Mouse (Mus musculus): ENCODE measurements around the gene Fer. TPM values are rescaled to one million over a fixed set of nuclear protein-coding genes. Genes with fewer than 3 reads are reported as not detected.
"Not testable (repeated sequence)": the region's sequence is repeated elsewhere in the genome, so short reads cannot be mapped to it uniquely, and the experiment has no call there.

The Fer gene
- polyA plus RNA-seq, 1 experiment from 2014 or later = 30.8 TPM

GRCm38 (mm10) chr17:63842226-63842625 lies 20.6 kb upstream of the Fer start:
- no peak overlapping the region for H3K9ac ChIP-seq
- H3K27me3 ChIP-seq = no peaks in the 10 kb centered on the region
- H3K27ac ChIP-seq = no peak overlapping the region
- ATAC-seq (ENCODE audit: low FRiP score, low read depth) = no peak
- 94% methylated on average over 1 of the region's 1 CpGs for WGBS
- H3K9me3 ChIP-seq = no peaks in the 10 kb centered on the region
- H3K4me1 ChIP-seq = no peaks in the 10 kb centered on the region
- H3K36me3 ChIP-seq = no peaks in the 10 kb centered on the region
- no peak overlapping the region for H3K4me2 ChIP-seq (replicated peaks)
- H3K4me3 ChIP-seq = no peak overlapping the region

- Histone ChIP-seq H3K9me3 (no peaks in the 10 kb centered on the region), H3K4me3 (no peak overlapping the region), H3K4me1 (0 out of 2 replicates have a peak, but pooled peaks cover 5% of the 10 kb centered on the region), H3K27me3 (no peaks in the 10 kb centered on the region), H3K9ac (no peak overlapping the region), H3K4me2 (replicated peaks) (no peak overlapping the region), H3K27ac (no peak overlapping the region), H3K36me3 (no peaks in the 10 kb centered on the region)
- no peak for ATAC-seq (ENCODE audit: low FRiP score, low read depth)
- WGBS = 74% methylated on average over 5 of the region's 5 CpGs
Measured at GRCm38 (mm10) chr17:63844936-63845335, 17.9 kb upstream of the Fer start.

GRCm38 (mm10) chr17:63845766-63846165 lies 17.1 kb upstream of the Fer start:
- ATAC-seq (ENCODE audit: low FRiP score, low read depth); H3K4me1 ChIP-seq; H3K4me3 ChIP-seq; H3K27me3 ChIP-seq; H3K27ac ChIP-seq; H3K4me2 ChIP-seq (replicated peaks); H3K36me3 ChIP-seq; H3K9ac ChIP-seq; H3K9me3 ChIP-seq: not testable (repeated sequence)
- 93% methylated on average over 3 of the region's 3 CpGs for WGBS

GRCm38 (mm10) chr17:63849151-63849550 lies 13.7 kb upstream of the Fer start:
- H3K9me3 ChIP-seq = no peaks in the 10 kb centered on the region
- peak overlapping the region; percentile 85 for H3K9ac ChIP-seq
- no peak overlapping the region; the same call in 1 of the 2 replicates for H3K27ac ChIP-seq
- H3K27me3 ChIP-seq = no peaks in the 10 kb centered on the region
- H3K4me1 ChIP-seq = 0 out of 2 replicates have a peak, but pooled peaks cover 5% of the 10 kb centered on the region
- peak; percentile 38; the same call in 1 of the 2 replicates for ATAC-seq (ENCODE audit: low FRiP score, low read depth)
- H3K4me2 ChIP-seq (replicated peaks) = peak overlapping the region; percentile 61
- H3K36me3 ChIP-seq = no peaks in the 10 kb centered on the region
- peak overlapping the region; percentile 69 for H3K4me3 ChIP-seq
- 8% methylated on average over 6 of the region's 6 CpGs for WGBS

- no peaks in the 10 kb centered on the region for H3K36me3 ChIP-seq
- no peak overlapping the region; the same call in 1 of the 2 replicates for H3K27ac ChIP-seq
- ATAC-seq (ENCODE audit: low FRiP score, low read depth) = peak; percentile 100
- H3K27me3 ChIP-seq = no peaks in the 10 kb centered on the region
- peak overlapping the region; percentile 61 for H3K4me2 ChIP-seq (replicated peaks)
- H3K9ac ChIP-seq = peak overlapping the region; percentile 85
- 0 out of 2 replicates have a peak, but pooled peaks cover 5% of the 10 kb centered on the region for H3K4me1 ChIP-seq
- no peaks in the 10 kb centered on the region for H3K9me3 ChIP-seq
- WGBS = 0% methylated on average over 22 of the region's 22 CpGs
- H3K4me3 ChIP-seq = peak overlapping the region; percentile 69
Measured at GRCm38 (mm10) chr17:63849566-63849965, 13.3 kb upstream of the Fer start.

GRCm38 (mm10) chr17:63850016-63850415 lies 12.8 kb upstream of the Fer start:
- no peaks in the 10 kb centered on the region for H3K27me3 ChIP-seq
- peak overlapping the region; percentile 61 for H3K4me2 ChIP-seq (replicated peaks)
- 0 out of 2 replicates have a peak, but pooled peaks cover 5% of the 10 kb centered on the region for H3K4me1 ChIP-seq
- WGBS = 85% methylated on average over 9 of the region's 9 CpGs
- no peak overlapping the region for H3K27ac ChIP-seq
- 0 out of 2 replicates have a peak overlapping the region, but pooled peaks have one; percentile 69 for H3K4me3 ChIP-seq
- peak; percentile 16; the same call in 1 of the 2 replicates for ATAC-seq (ENCODE audit: low FRiP score, low read depth)
- no peaks in the 10 kb centered on the region for H3K9me3 ChIP-seq
- H3K36me3 ChIP-seq = no peaks in the 10 kb centered on the region
- H3K9ac ChIP-seq = no peak overlapping the region

GRCm38 (mm10) chr17:63857023-63857544 lies 5.8 kb upstream of the Fer start:
- Histone ChIP-seq H3K4me3 (no peak overlapping the region), H3K27ac (no peak overlapping the region), H3K9ac (no peak overlapping the region), H3K9me3 (no peaks in the 10 kb centered on the region), H3K4me1 (peaks cover 8% of the 10 kb centered on the region), H3K27me3 (no peaks in the 10 kb centered on the region), H3K4me2 (replicated peaks) (no peak overlapping the region), H3K36me3 (no peaks in the 10 kb centered on the region)
- 85% methylated on average over 7 of the region's 7 CpGs for WGBS
- no peak for ATAC-seq (ENCODE audit: low FRiP score, low read depth)

- WGBS = 37% methylated on average over 4 of the region's 4 CpGs
Measured at GRCm38 (mm10) chr17:63860988-63861387, 1.9 kb upstream of the Fer start.

GRCm38 (mm10) chr17:63862399-63862798 lies 463 bp upstream of the Fer start:
- H3K4me1 ChIP-seq = peaks cover 22% of the 10 kb centered on the region
- ATAC-seq (ENCODE audit: low FRiP score, low read depth) = no peak
- no peaks in the 10 kb centered on the region for H3K27me3 ChIP-seq
- no peak overlapping the region for H3K27ac ChIP-seq
- H3K36me3 ChIP-seq = no peaks in the 10 kb centered on the region
- WGBS = 51% methylated on average over 3 of the region's 3 CpGs
- no peak overlapping the region for H3K4me3 ChIP-seq
- H3K9ac ChIP-seq = no peak overlapping the region
- H3K4me2 ChIP-seq (replicated peaks) = no peak overlapping the region; the same call in 1 of the 2 replicates
- no peaks in the 10 kb centered on the region for H3K9me3 ChIP-seq

More at GRCm38 (mm10) chr17:63860988-63861387, 1.9 kb upstream of the Fer start:
- Histone ChIP-seq H3K4me2 (replicated peaks) (no peak overlapping the region), H3K9me3 (no peaks in the 10 kb centered on the region), H3K27ac (no peak overlapping the region), H3K27me3 (no peaks in the 10 kb centered on the region), H3K36me3 (no peaks in the 10 kb centered on the region), H3K4me3 (no peak overlapping the region), H3K4me1 (peaks cover 22% of the 10 kb centered on the region), H3K9ac (no peak overlapping the region)
- ATAC-seq (ENCODE audit: low FRiP score, low read depth) = no peak

GRCm38 (mm10) chr17:63863647-63864149 lies 836 bp downstream of the Fer start, which contains the start of gene A930002H24Rik:
Gene A930002H24Rik (minus strand): TSS chr17:63863791.
- ATAC-seq (ENCODE audit: low FRiP score, low read depth) = peak; percentile 99
- H3K9me3 ChIP-seq = no peaks in the 10 kb centered on the region
- WGBS = under 1% methylated on average over 55 of the region's 55 CpGs
- H3K27ac ChIP-seq = peak within 1 kb of the TSS; percentile 79
- no peaks in the 10 kb centered on the region for H3K27me3 ChIP-seq
- peak within 1 kb of the TSS; percentile 86 for H3K9ac ChIP-seq
- no peaks in the 10 kb centered on the region for H3K36me3 ChIP-seq
- peaks cover 22% of the 10 kb centered on the region for H3K4me1 ChIP-seq
- H3K4me3 ChIP-seq = peak within 1 kb of the TSS; percentile 87
- H3K4me2 ChIP-seq (replicated peaks) = peak within 1 kb of the TSS; percentile 90

- Histone ChIP-seq H3K36me3 (no peaks in the 10 kb centered on the region), H3K4me2 (replicated peaks) (peak overlapping the region; percentile 85), H3K9ac (peak overlapping the region; percentile 86), H3K27ac (peak overlapping the region; percentile 65; the same call in 1 of the 2 replicates), H3K4me3 (peak overlapping the region; percentile 87), H3K4me1 (peaks cover 22% of the 10 kb centered on the region), H3K9me3 (no peaks in the 10 kb centered on the region), H3K27me3 (no peaks in the 10 kb centered on the region)
- peak; percentile 78 for ATAC-seq (ENCODE audit: low FRiP score, low read depth)
- under 1% methylated on average over 47 of the region's 48 CpGs for WGBS
Measured at GRCm38 (mm10) chr17:63864171-63864571, 1.3 kb downstream of the Fer start.

GRCm38 (mm10) chr17:63871773-63872172 lies 8.9 kb downstream of the Fer start:
- Histone ChIP-seq H3K27ac (no peak overlapping the region), H3K36me3 (no peaks in the 10 kb centered on the region), H3K9ac (no peak overlapping the region), H3K9me3 (no peaks in the 10 kb centered on the region), H3K4me2 (replicated peaks) (no peak overlapping the region), H3K27me3 (no peaks in the 10 kb centered on the region), H3K4me1 (no peaks in the 10 kb centered on the region), H3K4me3 (no peak overlapping the region)
- ATAC-seq (ENCODE audit: low FRiP score, low read depth) = no peak
- WGBS = 89% methylated on average over 7 of the region's 7 CpGs

Measured in limb, embryonic 13.5 days (tissue).